Mouse (Mus musculus): ENCODE data around the gene Stim2. TPM values are rescaled to one million over a fixed set of nuclear protein-coding genes. Genes with fewer than 3 reads are reported as not detected.

The Stim2 gene
- polyA plus RNA-seq, 1 experiment from 2014 or later: 17.9 TPM

DNA sequence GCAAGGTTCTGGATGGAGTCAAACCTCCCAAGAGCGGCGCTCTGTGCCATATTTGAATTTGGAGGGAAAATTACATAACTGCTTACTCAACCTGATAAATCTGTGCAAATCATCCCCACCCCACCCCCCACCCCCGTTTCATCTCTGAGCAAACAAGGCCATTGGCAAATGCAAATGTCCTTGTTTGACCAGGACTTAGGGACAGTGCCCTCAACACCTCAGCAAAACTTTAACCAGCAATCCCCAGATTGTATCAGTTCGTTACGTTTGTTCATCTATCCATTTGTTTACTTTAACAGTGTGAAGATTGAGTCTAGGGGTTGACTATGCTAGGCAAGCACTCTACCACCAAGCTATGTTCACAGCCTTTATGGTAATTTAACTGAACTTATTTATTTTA is 32.6 kb upstream of the Stim2 start:
- peaks cover 8% of the 10 kb centered on the region; the same call in 1 of the 2 replicates for H3K4me1 ChIP-seq (replicated peaks)
- ATAC-seq (ENCODE audit: insufficient number of reproducible peaks, low FRiP score): no peak
- no peak overlapping the region for H3K4me3 ChIP-seq
- H3K4me2 ChIP-seq: no peak overlapping the region
- H3K9me3 ChIP-seq (replicated peaks): no peaks in the 10 kb centered on the region
- 82% methylated on average over 5 of the region's 5 CpGs for WGBS
- no peaks in the 10 kb centered on the region for H3K36me3 ChIP-seq
- no peaks in the 10 kb centered on the region for H3K27me3 ChIP-seq (replicated peaks)
- no peak overlapping the region for H3K9ac ChIP-seq
- no peak overlapping the region for H3K27ac ChIP-seq (ENCODE audit: poor library complexity, severe bottlenecking)

DNA sequence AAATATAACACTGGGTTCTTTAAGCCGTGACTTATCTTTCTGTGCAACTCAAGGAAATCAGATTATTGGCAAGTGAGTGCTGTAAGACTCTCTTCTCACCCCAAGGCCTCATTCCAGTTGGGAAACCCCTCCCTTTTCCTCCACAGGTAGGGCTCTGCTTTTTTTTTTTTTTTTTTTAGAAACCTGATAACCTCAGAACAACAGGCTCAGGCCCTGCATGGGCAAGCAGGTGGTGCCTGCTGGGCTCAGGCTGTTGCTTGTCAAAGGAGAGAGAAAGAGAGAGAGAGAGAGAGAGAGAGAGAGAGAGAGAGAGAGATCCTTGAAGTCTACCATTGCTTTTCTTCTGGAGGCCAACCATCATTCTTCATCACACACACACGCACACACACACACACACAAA is 30.7 kb upstream of the Stim2 start:
- peaks cover 8% of the 10 kb centered on the region; the same call in 1 of the 2 replicates for H3K4me1 ChIP-seq (replicated peaks)
- no peak for ATAC-seq (ENCODE audit: insufficient number of reproducible peaks, low FRiP score)
- no peak overlapping the region for H3K9ac ChIP-seq
- H3K9me3 ChIP-seq (replicated peaks): no peaks in the 10 kb centered on the region
- no peak overlapping the region for H3K4me3 ChIP-seq
- no peak overlapping the region for H3K4me2 ChIP-seq
- H3K36me3 ChIP-seq: no peaks in the 10 kb centered on the region
- no peaks in the 10 kb centered on the region for H3K27me3 ChIP-seq (replicated peaks)
- 63% methylated on average over 2 of the region's 2 CpGs for WGBS
- H3K27ac ChIP-seq (ENCODE audit: poor library complexity, severe bottlenecking): no peak overlapping the region

DNA sequence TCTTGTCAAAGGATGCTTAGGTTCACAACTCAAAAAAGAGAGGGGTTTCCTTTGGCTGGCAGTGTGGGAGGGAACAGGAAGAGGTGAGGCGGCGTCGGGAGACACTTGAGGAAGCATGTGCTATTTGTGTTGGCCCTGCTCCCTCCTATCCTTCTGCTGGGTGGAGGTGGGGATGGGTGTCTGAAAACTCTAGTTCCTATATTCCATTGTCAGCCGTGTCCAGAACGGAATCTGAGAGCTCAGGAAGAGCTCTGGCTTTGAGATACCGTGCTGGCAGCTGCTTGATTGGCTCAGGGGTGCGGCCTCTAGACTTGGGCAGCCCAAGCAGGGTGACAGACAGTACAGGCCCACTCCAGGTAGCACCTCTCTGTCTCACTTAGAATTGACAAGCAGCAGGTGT is 28.1 kb upstream of the Stim2 start:
- peak; percentile 86 for ATAC-seq (ENCODE audit: insufficient number of reproducible peaks, low FRiP score)
- no peaks in the 10 kb centered on the region for H3K27me3 ChIP-seq (replicated peaks)
- H3K9me3 ChIP-seq (replicated peaks): no peaks in the 10 kb centered on the region
- WGBS: 37% methylated on average over 7 of the region's 7 CpGs
- no peak overlapping the region for H3K4me2 ChIP-seq
- no peaks in the 10 kb centered on the region for H3K36me3 ChIP-seq
- H3K27ac ChIP-seq (ENCODE audit: poor library complexity, severe bottlenecking): peak overlapping the region; percentile 58; the same call in 1 of the 2 replicates
- no peak overlapping the region for H3K4me3 ChIP-seq
- H3K9ac ChIP-seq: no peak overlapping the region
- peaks cover 8% of the 10 kb centered on the region; the same call in 1 of the 2 replicates for H3K4me1 ChIP-seq (replicated peaks)

DNA sequence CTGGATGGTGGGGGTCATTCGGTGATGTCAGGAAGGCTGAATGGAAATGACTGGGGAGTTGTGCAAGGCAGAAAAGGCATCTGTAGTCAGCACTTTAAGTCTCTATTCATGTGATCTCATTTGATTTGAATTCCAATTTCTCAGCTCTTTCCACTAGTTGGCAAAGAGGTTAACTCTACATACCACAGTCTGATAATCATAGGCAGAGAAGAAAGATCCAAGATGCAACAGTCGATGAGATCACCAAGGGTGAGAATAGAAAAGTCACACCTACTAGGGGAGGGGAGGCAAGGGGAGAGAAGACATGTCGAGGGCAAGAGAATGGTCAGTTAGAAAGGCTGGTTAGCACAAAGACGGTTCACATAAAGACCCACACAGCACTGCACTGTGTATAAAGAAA is 27.1 kb upstream of the Stim2 start:
- H3K27me3 ChIP-seq (replicated peaks): no peaks in the 10 kb centered on the region
- WGBS: 64% methylated on average over 4 of the region's 4 CpGs

DNA sequence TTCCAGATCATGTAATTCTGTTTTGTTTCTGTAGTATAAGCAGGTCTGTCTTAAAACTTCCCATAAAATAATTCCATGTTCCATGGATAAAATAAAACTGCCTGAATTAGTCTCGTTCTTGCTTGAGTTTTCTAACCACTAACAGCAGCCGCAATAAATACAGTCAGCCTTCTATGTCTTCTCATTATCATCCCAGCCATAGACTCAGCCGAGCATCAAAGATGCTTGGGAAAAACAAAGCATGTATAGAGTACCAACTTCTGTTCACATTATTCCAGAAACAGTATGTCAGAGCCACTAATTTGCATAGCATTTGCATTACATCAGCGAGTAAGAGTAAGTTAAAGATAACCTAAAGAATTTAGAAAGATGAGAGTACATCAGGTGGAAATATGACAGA is 25.4 kb upstream of the Stim2 start:
- H3K4me3 ChIP-seq: no peak overlapping the region
- no peak for ATAC-seq (ENCODE audit: insufficient number of reproducible peaks, low FRiP score)
- 87% methylated on average over 4 of the region's 4 CpGs for WGBS

More for the DNA sequence above, 27.1 kb upstream of the Stim2 start:
- Histone ChIP-seq H3K4me3 (no peak overlapping the region), H3K9ac (no peak overlapping the region), H3K27ac (ENCODE audit: poor library complexity, severe bottlenecking) (no peak overlapping the region), H3K4me1 (replicated peaks) (peaks cover 8% of the 10 kb centered on the region; the same call in 1 of the 2 replicates), H3K36me3 (no peaks in the 10 kb centered on the region), H3K4me2 (no peak overlapping the region), H3K9me3 (replicated peaks) (no peaks in the 10 kb centered on the region)
- no peak for ATAC-seq (ENCODE audit: insufficient number of reproducible peaks, low FRiP score)

DNA sequence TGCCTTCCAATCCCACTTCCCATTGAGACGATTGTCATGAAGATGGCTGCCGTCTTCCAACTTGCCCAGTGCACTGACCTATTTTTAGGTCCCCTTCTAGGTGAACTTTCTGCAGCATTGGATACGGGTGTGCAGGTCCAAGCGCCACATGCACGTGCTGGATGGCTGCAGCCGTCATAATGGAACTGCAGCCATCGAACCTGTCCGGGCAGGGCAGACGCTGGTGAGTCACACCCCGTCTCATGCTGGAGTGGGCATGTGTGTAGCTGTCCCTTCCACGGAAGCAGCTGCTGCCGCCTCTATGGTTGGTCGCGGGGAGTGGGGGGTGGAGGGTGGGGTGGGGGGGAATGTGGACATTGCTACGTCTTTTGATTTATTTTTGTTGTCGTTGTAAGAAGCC is 21.8 kb upstream of the Stim2 start:
- H3K4me1 ChIP-seq (replicated peaks): no peaks in the 10 kb centered on the region
- WGBS: 85% methylated on average over 16 of the region's 16 CpGs
- no peaks in the 10 kb centered on the region for H3K36me3 ChIP-seq
- no peak for ATAC-seq (ENCODE audit: insufficient number of reproducible peaks, low FRiP score)
- no peak overlapping the region for H3K27ac ChIP-seq (ENCODE audit: poor library complexity, severe bottlenecking)
- H3K9me3 ChIP-seq (replicated peaks): no peaks in the 10 kb centered on the region
- H3K27me3 ChIP-seq (replicated peaks): no peaks in the 10 kb centered on the region
- no peak overlapping the region for H3K4me2 ChIP-seq
- no peak overlapping the region for H3K9ac ChIP-seq
- no peak overlapping the region for H3K4me3 ChIP-seq

More for the DNA sequence above, 25.4 kb upstream of the Stim2 start:
- no peaks in the 10 kb centered on the region for H3K27me3 ChIP-seq (replicated peaks)
- H3K36me3 ChIP-seq: no peaks in the 10 kb centered on the region
- H3K4me1 ChIP-seq (replicated peaks): peaks cover 8% of the 10 kb centered on the region; the same call in 1 of the 2 replicates
- no peak overlapping the region for H3K27ac ChIP-seq (ENCODE audit: poor library complexity, severe bottlenecking)
- no peak overlapping the region for H3K9ac ChIP-seq
- H3K4me2 ChIP-seq: no peak overlapping the region
- H3K9me3 ChIP-seq (replicated peaks): no peaks in the 10 kb centered on the region

DNA sequence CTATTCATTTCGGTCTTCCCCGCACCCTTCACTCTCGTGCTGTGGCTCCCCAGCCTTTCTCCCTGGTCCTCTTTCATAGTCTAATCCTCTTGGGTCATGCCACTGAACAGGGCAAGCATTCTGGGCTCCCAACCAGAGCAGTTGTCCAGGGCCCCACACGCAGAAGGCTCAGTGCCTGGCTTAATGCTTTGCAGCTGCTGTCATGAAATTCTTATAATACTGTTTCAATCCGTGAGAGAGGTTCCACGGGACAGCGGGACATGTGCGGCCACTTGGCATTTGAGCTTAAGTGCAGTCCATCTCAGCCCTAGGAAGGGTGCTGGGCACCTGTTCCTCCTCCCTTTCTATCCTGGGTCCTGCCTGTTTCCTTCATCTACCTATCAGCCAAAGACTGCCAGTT is 21.2 kb upstream of the Stim2 start:
- no peak for ATAC-seq (ENCODE audit: insufficient number of reproducible peaks, low FRiP score)
- H3K27me3 ChIP-seq (replicated peaks): no peaks in the 10 kb centered on the region

DNA sequence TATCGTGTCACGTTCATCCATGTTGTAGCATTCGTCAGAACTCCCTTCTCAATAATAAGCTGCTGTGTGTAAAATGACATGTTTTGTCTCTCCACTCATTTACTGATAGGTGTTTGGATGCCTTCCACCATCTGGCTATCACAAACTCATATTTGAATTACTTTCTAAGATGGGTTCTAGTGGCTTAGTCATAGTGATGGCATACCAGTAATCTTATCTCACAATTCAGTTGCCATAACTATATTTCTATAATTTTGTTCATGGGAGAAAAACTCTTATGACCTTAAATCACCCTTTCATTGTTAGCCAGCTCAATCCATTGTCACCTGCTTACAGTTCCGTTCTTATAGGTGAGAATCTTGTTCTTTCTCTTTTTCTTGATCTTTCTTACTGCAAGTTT is 14.9 kb upstream of the Stim2 start:
- no peak overlapping the region for H3K9ac ChIP-seq
- no peak overlapping the region for H3K27ac ChIP-seq (ENCODE audit: poor library complexity, severe bottlenecking)
- 84% methylated on average over 4 of the region's 4 CpGs for WGBS
- H3K4me3 ChIP-seq: no peak overlapping the region
- no peak overlapping the region for H3K4me2 ChIP-seq
- no peaks in the 10 kb centered on the region for H3K36me3 ChIP-seq
- H3K4me1 ChIP-seq (replicated peaks): no peaks in the 10 kb centered on the region
- no peaks in the 10 kb centered on the region for H3K27me3 ChIP-seq (replicated peaks)
- no peaks in the 10 kb centered on the region for H3K9me3 ChIP-seq (replicated peaks)
- no peak for ATAC-seq (ENCODE audit: insufficient number of reproducible peaks, low FRiP score)

More for the DNA sequence above, 21.2 kb upstream of the Stim2 start:
- no peak overlapping the region for H3K9ac ChIP-seq
- H3K36me3 ChIP-seq: no peaks in the 10 kb centered on the region
- 87% methylated on average over 8 of the region's 8 CpGs for WGBS
- H3K4me2 ChIP-seq: no peak overlapping the region
- H3K4me1 ChIP-seq (replicated peaks): no peaks in the 10 kb centered on the region
- no peaks in the 10 kb centered on the region for H3K9me3 ChIP-seq (replicated peaks)
- H3K4me3 ChIP-seq: no peak overlapping the region
- H3K27ac ChIP-seq (ENCODE audit: poor library complexity, severe bottlenecking): no peak overlapping the region

DNA sequence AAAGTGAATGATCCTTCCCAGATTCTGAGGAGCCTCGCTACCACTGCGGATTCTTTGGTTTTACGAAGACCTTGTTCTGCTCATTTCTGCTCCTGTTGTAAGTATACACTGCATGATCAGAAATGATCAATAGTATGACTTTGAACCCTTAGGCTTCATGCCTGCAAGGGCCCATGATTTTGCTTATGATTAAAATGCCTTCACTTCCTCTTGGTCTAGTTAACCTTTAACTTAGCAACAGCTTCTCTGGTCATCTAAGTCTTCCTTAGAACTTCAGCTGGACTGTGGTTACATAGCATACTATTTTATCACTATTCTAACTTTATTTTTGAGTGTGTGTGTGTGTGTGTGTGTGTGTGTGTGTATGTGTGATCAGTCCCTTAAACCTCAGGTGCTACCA is 12.7 kb upstream of the Stim2 start:
- ATAC-seq (ENCODE audit: insufficient number of reproducible peaks, low FRiP score): no peak
- no peaks in the 10 kb centered on the region for H3K9me3 ChIP-seq (replicated peaks)
- no peaks in the 10 kb centered on the region for H3K36me3 ChIP-seq
- H3K27ac ChIP-seq (ENCODE audit: poor library complexity, severe bottlenecking): no peak overlapping the region
- 81% methylated on average over 3 of the region's 3 CpGs for WGBS
- no peaks in the 10 kb centered on the region for H3K4me1 ChIP-seq (replicated peaks)
- no peak overlapping the region for H3K4me3 ChIP-seq
- H3K27me3 ChIP-seq (replicated peaks): no peaks in the 10 kb centered on the region
- no peak overlapping the region for H3K4me2 ChIP-seq
- no peak overlapping the region for H3K9ac ChIP-seq

DNA sequence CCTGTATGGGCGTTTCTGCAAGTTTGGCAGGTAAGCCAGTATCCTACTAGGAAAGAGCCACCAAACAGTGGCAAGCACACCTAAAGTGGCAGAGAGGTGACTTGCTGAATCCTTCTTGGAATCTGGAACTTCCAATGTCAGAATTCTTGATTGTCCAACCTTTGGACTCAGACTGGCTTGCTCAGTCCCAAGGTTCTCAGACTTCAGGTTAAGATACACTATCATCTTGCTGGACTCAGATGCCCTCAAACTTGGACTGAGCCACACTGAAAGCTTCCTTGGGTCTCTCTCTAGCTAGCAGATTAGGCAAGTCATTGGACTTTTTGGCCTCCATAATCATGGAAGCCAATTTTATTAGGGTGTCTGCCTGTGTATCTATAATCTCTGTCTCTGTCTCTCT is 10.8 kb upstream of the Stim2 start:
- H3K9me3 ChIP-seq (replicated peaks): no peaks in the 10 kb centered on the region
- no peaks in the 10 kb centered on the region for H3K4me1 ChIP-seq (replicated peaks)
- 78% methylated on average over 1 of the region's 1 CpGs for WGBS
- ATAC-seq (ENCODE audit: insufficient number of reproducible peaks, low FRiP score): no peak
- no peak overlapping the region for H3K4me3 ChIP-seq
- H3K27ac ChIP-seq (ENCODE audit: poor library complexity, severe bottlenecking): no peak overlapping the region
- no peaks in the 10 kb centered on the region for H3K36me3 ChIP-seq
- H3K4me2 ChIP-seq: no peak overlapping the region
- no peaks in the 10 kb centered on the region for H3K27me3 ChIP-seq (replicated peaks)
- H3K9ac ChIP-seq: no peak overlapping the region

DNA sequence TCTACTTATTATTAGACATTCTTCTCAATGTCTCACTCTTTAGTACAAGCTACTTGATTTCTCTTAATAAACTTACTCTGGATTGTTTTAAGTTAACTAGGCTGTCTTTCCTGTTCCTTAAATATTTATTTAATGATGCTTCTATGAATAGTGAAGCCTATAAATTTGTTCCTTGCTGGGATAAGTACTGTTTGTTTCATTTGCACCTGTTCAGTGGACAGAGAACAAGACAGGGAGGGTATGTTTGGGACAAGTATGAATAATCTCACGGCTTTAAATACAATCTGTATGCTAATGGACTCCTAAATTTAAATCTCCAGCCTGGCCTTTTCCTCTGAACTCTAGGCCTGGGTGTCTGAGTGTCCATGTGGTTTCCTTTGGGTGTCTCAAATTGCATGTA is 10.2 kb upstream of the Stim2 start:
- Histone ChIP-seq H3K9ac (no peak overlapping the region), H3K9me3 (replicated peaks) (no peaks in the 10 kb centered on the region), H3K4me2 (no peak overlapping the region), H3K27ac (ENCODE audit: poor library complexity, severe bottlenecking) (no peak overlapping the region), H3K36me3 (no peaks in the 10 kb centered on the region), H3K4me3 (no peak overlapping the region), H3K4me1 (replicated peaks) (no peaks in the 10 kb centered on the region), H3K27me3 (replicated peaks) (no peaks in the 10 kb centered on the region)
- WGBS: 77% methylated on average over 1 of the region's 1 CpGs
- ATAC-seq (ENCODE audit: insufficient number of reproducible peaks, low FRiP score): no peak

DNA sequence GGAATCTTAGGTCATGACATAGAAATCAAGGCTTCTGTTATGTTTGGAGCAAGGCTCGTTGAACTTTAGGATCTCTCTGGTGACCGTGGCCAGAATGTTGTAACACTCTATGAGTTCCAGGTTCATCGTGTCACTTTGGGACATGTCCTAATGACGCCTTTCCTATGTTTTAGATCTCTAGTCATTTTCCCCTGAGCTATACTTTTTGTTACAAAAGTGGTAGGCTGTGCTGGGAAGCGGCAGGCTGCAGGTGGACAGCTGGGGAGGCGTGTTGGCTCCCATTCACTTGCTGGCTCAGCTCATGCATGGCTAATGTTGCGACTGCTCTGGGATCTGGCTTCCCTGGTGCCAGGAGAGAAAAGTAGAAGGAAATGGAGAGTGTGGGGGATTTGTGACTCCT is 5.7 kb upstream of the Stim2 start:
- Histone ChIP-seq H3K4me2 (no peak overlapping the region), H3K9ac (no peak overlapping the region), H3K4me1 (replicated peaks) (0 out of 2 replicates have a peak, but pooled peaks cover 4% of the 10 kb centered on the region), H3K27me3 (replicated peaks) (no peaks in the 10 kb centered on the region), H3K4me3 (no peak overlapping the region), H3K9me3 (replicated peaks) (no peaks in the 10 kb centered on the region), H3K36me3 (no peaks in the 10 kb centered on the region), H3K27ac (ENCODE audit: poor library complexity, severe bottlenecking) (no peak overlapping the region)
- ATAC-seq (ENCODE audit: insufficient number of reproducible peaks, low FRiP score): no peak
- 73% methylated on average over 7 of the region's 7 CpGs for WGBS
